Mouse (Mus musculus): Measurements from ENCODE around the gene U2af2. TPM values are rescaled to one million over a fixed set of nuclear protein-coding genes. Genes with fewer than 3 reads are reported as not detected.

U2af2 gene
- total and polyA plus RNA-seq, 2 experiments from 2014 or later = 38.0 to 99.1 TPM

DNA sequence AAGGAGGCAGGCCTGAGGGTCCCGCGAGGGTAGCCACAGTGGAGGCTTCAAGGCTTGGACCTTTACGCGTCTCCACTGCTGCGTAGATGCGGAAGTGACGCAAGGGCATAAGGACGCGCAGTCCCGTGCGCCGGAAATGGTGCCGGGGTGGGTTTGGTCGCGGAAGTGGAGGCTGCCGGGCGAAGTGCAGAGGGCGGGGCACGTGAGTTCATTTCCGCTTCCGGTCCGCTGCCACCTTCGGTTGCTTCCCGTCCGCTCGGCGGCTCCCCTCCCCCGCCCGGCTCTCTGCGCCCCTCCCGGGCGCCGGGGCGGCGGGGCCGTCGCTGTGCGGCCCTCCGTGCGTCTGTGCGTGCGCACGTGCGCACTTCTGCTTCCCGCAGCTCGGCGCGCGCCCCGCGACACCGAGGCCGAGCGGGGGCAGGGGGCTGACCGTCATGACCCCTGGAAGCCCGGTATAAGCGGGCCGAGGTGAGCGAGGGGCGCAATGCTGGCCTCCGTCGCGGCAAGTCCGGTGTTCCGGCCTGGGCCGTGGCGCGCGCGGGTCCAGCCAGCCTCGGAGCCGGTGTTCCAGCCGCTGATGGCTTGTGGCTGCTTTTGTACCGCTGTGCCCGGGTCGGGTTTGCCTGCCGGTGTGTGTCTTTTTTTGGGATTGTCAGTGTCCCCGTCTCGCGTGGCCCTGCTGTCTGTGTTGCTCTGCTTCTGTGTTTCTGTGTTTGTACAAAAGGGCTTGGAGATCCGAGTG is 18.2 kb downstream of the U2af2 start, which contains the start of gene Epn1:
Gene Epn1 (plus strand): TSS at position 226 of the 742 bp plus-strand sequence.
- under 1% methylated on average over 81 of the region's 81 CpGs for WGBS
- Histone ChIP-seq H3K27ac (ENCODE audit: low read depth) (peak within 1 kb of the TSS; percentile 97), H3K4me3 (ENCODE audit: low read depth, low read length) (peak within 1 kb of the TSS; percentile 92), H3K4me1 (ENCODE audit: control insufficient read depth, insufficient read depth) (peaks cover 16% of the 10 kb centered on the region), H3K9me3 (replicated peaks; ENCODE audit: control insufficient read depth, low read length) (no peaks in the 10 kb centered on the region), H3K9ac (replicated peaks; ENCODE audit: low read depth, low read length) (peak within 1 kb of the TSS; percentile 95), H3K4me2 (ENCODE audit: low read depth, low read length) (peak within 1 kb of the TSS; percentile 80), H3K36me3 (replicated peaks; ENCODE audit: control insufficient read depth, insufficient read depth, low read length) (peaks cover 51% of the 10 kb centered on the region), H3K27me3 (ENCODE audit: control insufficient read depth, insufficient read depth, low read length) (no peaks in the 10 kb centered on the region)
- TF ChIP-seq EP300 (IDR thresholded peaks at IDR 0.05; ENCODE audit: low read depth) (peak; percentile 92), CTCF (IDR thresholded peaks at IDR 0.05; ENCODE audit: low read depth) (no peak)
- peak; percentile 98 for ATAC-seq (ENCODE audit: insufficient read depth, low read depth)
- DNase-seq (ENCODE audit: low spot score) = peak; percentile 96

GRCm38 (mm10) chr7:5080815-5081214 is 18.9 kb downstream of the U2af2 start:
- no peaks in the 10 kb centered on the region for H3K27me3 ChIP-seq (ENCODE audit: control insufficient read depth, insufficient read depth, low read length)
- WGBS = 3% methylated on average over 6 of the region's 6 CpGs
- TF ChIP-seq CTCF (IDR thresholded peaks at IDR 0.05; ENCODE audit: low read depth) (no peak), EP300 (IDR thresholded peaks at IDR 0.05; ENCODE audit: low read depth) (no peak)

DNA sequence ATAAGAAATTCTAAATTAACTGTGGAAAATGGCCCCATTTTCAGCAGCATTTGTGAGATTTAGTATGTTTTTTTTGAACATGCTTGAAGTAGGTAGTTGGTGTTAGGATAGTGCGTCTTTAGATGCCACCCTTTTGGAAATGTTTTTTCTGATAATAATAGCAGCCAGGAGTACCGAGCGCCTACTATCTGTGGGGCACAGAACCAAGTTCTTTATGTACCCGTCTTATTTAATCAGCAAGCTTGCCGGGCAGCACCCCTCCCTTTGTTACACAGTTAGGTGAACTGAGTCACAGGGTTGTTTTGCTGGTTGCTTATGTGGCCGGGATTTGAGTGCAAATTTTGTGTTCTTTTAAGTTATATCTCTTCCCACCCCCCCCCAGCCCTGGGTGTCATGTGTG is 19.3 kb downstream of the U2af2 start:
- Histone ChIP-seq H3K9me3 (replicated peaks; ENCODE audit: control insufficient read depth, low read length) (no peaks in the 10 kb centered on the region), H3K4me3 (ENCODE audit: low read depth, low read length) (peak overlapping the region; percentile 92), H3K4me1 (ENCODE audit: control insufficient read depth, insufficient read depth) (peaks cover 16% of the 10 kb centered on the region), H3K4me2 (ENCODE audit: low read depth, low read length) (peak overlapping the region; percentile 80), H3K27me3 (ENCODE audit: control insufficient read depth, insufficient read depth, low read length) (no peaks in the 10 kb centered on the region), H3K27ac (ENCODE audit: low read depth) (peak overlapping the region; percentile 97), H3K36me3 (replicated peaks; ENCODE audit: control insufficient read depth, insufficient read depth, low read length) (peaks cover 47% of the 10 kb centered on the region), H3K9ac (replicated peaks; ENCODE audit: low read depth, low read length) (peak overlapping the region; percentile 95)
- no peak for DNase-seq (ENCODE audit: low spot score)
- ATAC-seq (ENCODE audit: insufficient read depth, low read depth) = no peak
- 24% methylated on average over 6 of the region's 6 CpGs for WGBS
- TF ChIP-seq EP300 (IDR thresholded peaks at IDR 0.05; ENCODE audit: low read depth) (no peak), CTCF (IDR thresholded peaks at IDR 0.05; ENCODE audit: low read depth) (no peak)

More at GRCm38 (mm10) chr7:5080815-5081214, 18.9 kb downstream of the U2af2 start:
- H3K27ac ChIP-seq (ENCODE audit: low read depth) = peak overlapping the region; percentile 97
- peaks cover 16% of the 10 kb centered on the region for H3K4me1 ChIP-seq (ENCODE audit: control insufficient read depth, insufficient read depth)
- no peaks in the 10 kb centered on the region for H3K9me3 ChIP-seq (replicated peaks; ENCODE audit: control insufficient read depth, low read length)
- DNase-seq (ENCODE audit: low spot score) (no peak), ATAC-seq (ENCODE audit: insufficient read depth, low read depth) (no peak)
- peaks cover 50% of the 10 kb centered on the region for H3K36me3 ChIP-seq (replicated peaks; ENCODE audit: control insufficient read depth, insufficient read depth, low read length)
- H3K4me2 ChIP-seq (ENCODE audit: low read depth, low read length) = peak overlapping the region; percentile 80
- peak overlapping the region; percentile 92 for H3K4me3 ChIP-seq (ENCODE audit: low read depth, low read length)
- H3K9ac ChIP-seq (replicated peaks; ENCODE audit: low read depth, low read length) = peak overlapping the region; percentile 95

- Histone ChIP-seq H3K27ac (ENCODE audit: low read depth) (no peak overlapping the region), H3K4me1 (ENCODE audit: control insufficient read depth, insufficient read depth) (peaks cover 16% of the 10 kb centered on the region), H3K9ac (replicated peaks; ENCODE audit: low read depth, low read length) (no peak overlapping the region), H3K27me3 (ENCODE audit: control insufficient read depth, insufficient read depth, low read length) (no peaks in the 10 kb centered on the region), H3K4me2 (ENCODE audit: low read depth, low read length) (peak overlapping the region; percentile 80), H3K36me3 (replicated peaks; ENCODE audit: control insufficient read depth, insufficient read depth, low read length) (peaks cover 40% of the 10 kb centered on the region), H3K4me3 (ENCODE audit: low read depth, low read length) (no peak overlapping the region), H3K9me3 (replicated peaks; ENCODE audit: control insufficient read depth, low read length) (no peaks in the 10 kb centered on the region)
- DNase-seq (ENCODE audit: low spot score) (no peak), ATAC-seq (ENCODE audit: insufficient read depth, low read depth) (no peak)
- TF ChIP-seq CTCF (IDR thresholded peaks at IDR 0.05; ENCODE audit: low read depth) (no peak), EP300 (IDR thresholded peaks at IDR 0.05; ENCODE audit: low read depth) (no peak)
- WGBS = 95% methylated on average over 2 of the region's 2 CpGs
Measured at GRCm38 (mm10) chr7:5081939-5082338, 20.0 kb downstream of the U2af2 start.

DNA sequence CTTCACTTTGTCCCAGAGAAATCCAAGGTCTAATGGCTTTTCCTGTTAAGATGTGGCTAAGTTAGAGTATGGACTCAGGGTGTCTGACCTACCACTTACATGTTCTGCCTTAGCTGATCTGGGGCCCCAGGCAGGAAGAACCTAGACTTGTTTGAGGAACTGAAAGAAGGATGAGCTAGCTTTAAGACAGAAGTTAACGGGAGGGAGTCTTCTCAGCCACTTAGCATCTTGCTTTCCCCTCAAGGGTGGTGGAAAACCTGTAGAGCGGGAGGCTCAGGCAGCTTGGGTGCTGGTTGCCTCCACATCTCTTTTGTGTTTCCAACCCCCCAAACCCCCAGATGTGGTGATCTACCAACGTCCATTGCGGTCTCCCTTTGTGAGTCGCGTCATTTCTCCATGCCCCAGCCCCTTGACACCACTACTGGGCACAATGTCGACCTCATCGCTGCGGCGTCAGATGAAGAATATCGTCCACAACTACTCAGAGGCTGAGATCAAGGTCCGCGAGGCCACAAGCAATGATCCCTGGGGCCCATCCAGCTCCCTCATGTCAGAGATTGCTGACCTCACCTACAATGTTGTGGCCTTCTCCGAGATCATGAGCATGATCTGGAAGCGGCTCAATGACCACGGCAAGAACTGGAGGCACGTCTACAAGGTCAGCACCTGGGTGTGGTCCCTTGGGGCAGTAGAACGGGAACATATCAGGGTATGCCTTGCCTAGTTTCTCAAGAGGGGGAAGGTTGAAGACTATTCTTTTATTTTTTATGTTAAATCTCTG is 21.6 kb downstream of the U2af2 start:
- Histone ChIP-seq H3K36me3 (replicated peaks; ENCODE audit: control insufficient read depth, insufficient read depth, low read length) (peaks cover 29% of the 10 kb centered on the region), H3K9me3 (replicated peaks; ENCODE audit: control insufficient read depth, low read length) (no peaks in the 10 kb centered on the region), H3K4me2 (ENCODE audit: low read depth, low read length) (no peak overlapping the region), H3K27me3 (ENCODE audit: control insufficient read depth, insufficient read depth, low read length) (no peaks in the 10 kb centered on the region), H3K9ac (replicated peaks; ENCODE audit: low read depth, low read length) (no peak overlapping the region), H3K4me3 (ENCODE audit: low read depth, low read length) (no peak overlapping the region), H3K27ac (ENCODE audit: low read depth) (no peak overlapping the region), H3K4me1 (ENCODE audit: control insufficient read depth, insufficient read depth) (peaks cover 16% of the 10 kb centered on the region)
- 88% methylated on average over 18 of the region's 18 CpGs for WGBS
- no peak for TF ChIP-seq CTCF (IDR thresholded peaks at IDR 0.05; ENCODE audit: low read depth)
- no peak for TF ChIP-seq EP300 (IDR thresholded peaks at IDR 0.05; ENCODE audit: low read depth)
- no peak for DNase-seq (ENCODE audit: low spot score)
- no peak for ATAC-seq (ENCODE audit: insufficient read depth, low read depth)

All from heart, postnatal 0 days (tissue).